Mouse (Mus musculus) layer of hippocampus, postnatal 36 days (tissue): ENCODE results near the gene Pgls. TPM values are rescaled to one million over a fixed set of nuclear protein-coding genes. Genes with fewer than 3 reads are reported as not detected.

Experiments
- DNase-seq, 2 experiments: peaks; one replicate each; pipeline ENCODE4 v3.0.0; 2022
- total RNA-seq, 2 experiments: library from RNA; stranded (reverse); gene quantifications; 2 replicates each; pipeline ENCODE4 v1.2.3; 2021

Pgls gene
- 10 to 100 TPM; 31.0 to 35.8 TPM for total RNA-seq

DNA sequence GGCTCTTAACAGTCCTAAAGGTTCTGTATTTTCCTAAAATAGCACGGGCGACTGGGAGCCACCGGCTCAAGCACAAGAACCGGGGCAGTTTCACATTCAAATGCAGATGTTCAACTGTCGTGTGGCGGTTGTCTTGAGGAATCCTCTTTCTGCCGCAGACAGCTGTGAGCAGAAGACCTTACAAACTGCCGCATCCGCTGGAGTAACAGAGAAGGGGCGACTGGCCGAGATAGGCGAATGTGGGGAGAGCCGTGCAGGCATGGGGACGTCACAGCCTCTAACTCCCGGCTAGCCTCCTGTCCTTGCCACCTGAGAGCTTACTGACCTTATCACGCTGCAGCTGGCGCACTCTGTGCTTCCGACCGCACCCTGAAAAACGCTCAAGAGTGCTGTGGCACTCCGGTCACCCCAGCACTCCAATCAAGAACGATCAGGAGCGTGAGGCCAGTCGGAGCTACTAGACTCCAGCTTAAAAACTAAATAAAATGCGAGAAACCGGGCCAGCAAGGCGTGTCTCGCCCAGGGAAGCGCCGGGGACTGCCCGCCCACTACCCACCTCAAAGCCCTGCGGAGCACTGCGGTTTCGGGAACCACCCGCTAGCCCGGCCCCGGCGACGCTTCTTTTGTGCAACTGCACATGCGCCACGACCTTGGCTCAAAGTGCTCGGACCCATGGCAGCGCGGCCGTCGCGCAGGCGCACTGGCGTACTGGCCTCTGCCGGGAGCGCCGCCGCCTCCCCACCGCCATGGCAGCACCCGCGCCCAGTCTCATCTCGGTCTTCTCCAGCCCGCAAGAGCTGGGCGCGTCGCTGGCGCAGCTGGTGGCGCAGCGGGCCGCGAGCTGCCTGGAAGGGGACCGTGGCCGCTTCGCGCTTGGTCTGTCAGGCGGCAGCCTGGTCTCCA, at the start of gene Pgls:
Gene Pgls, plus strand, starts transcription at position 706 of the 903 bp plus-strand sequence.
- DNase-seq: peak; percentile 96 to 98

DNA sequence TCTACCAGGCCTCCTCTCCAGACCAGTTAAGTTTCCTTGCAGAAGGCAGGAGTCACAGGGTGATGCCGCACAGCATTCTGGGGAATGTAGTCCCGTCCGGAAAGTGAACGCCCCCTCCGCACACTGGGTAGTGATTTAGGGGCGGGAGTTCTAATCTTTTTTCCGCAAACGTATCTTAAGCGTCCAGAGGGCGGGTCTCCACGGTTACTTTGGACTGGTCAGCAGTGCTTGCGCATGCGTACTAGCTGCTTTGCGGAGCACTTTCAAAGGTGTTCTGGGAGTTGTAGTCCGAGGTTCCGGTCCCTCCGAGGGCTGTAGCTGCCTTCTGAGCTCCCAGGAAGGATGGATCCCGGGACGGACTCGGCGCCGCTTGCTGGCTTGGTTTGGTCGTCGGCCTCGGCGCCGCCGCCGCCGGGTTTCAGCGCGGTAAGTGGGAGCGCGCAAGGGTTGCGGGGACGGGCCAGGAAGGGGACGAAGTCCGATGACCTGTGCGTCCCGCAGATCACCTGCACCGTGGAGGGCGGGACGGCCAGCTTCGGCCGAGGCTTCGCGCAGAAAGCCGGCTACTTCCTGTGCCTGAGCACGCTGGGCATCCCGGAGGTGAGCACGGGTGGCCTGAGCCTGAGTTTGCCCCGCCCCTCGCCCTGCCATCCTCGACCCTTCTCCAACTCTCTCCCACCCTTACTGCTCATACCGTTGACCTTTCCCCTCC, 49.2 kb upstream of the Pgls start, which contains the start of gene Mvb12a:
Gene Mvb12a, plus strand, starts transcription at position 291 of the 712 bp plus-strand sequence.
- DNase-seq: peak; percentile 96 to 97

GRCm38 (mm10) chr8:71543755-71544154, 48.2 kb upstream of the Pgls start:
- DNase-seq: no peak

GRCm38 (mm10) chr8:71545053-71545452, 46.9 kb upstream of the Pgls start:
- DNase-seq: no peak

- DNase-seq: no peak
These were observed 44.4 kb upstream of the Pgls start for GRCm38 (mm10) chr8:71547590-71547989.

- no peak for DNase-seq
These were observed 41.2 kb upstream of the Pgls start for GRCm38 (mm10) chr8:71550754-71551153.

GRCm38 (mm10) chr8:71552770-71553169, 39.2 kb upstream of the Pgls start:
- no peak for DNase-seq

- DNase-seq: no peak
These were observed 38.0 kb upstream of the Pgls start for GRCm38 (mm10) chr8:71554001-71554400.

- DNase-seq: no peak
These were observed 37.3 kb upstream of the Pgls start for GRCm38 (mm10) chr8:71554644-71555043.

DNA sequence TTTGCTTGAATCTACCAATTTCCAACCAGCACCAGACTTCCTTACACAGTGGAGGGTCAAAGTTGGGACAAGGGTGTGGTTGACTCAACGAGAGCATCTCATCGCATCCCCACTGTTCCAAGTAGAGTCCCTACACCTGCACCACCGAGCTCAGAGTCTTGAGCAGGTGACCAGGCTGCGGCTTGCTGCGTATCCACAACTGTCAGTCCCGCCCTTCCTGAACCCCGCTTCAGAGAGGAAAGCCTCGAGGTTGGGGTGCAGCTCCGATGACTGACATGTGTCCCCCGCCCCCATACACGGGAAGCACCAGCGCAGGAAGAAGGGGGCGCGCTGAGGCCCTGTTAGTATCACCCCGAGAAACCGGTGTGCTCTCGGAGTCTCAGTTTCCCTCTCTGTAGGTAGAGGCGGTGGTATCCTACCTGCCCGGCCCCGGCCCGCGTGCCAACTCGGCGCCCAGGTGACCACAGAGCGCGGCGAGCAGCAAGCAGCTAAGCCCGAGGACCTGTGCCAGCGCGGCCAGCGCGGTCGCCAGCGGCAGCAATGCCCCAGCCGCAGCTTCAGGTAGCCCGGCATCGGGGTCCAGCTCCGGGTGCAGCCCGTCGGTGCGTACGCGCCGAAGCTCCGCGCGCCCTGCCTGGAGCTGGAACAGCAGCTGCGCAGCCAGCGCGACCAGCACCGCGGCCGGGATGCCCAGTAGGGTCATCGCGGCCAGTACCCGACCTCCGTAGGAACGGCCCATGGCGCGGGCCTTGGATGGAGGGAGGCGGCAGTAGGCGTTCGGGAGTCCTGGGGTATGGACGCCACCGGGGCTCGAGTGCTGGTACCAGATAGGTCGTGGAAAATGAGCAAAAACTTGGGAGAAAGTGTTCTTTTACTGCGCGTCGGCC, 33.7 kb upstream of the Pgls start, which contains the start of gene Tmem221:
Gene Tmem221, minus strand, starts transcription at position 801 of the 887 bp plus-strand sequence.
- no peak for DNase-seq

GRCm38 (mm10) chr8:71558958-71559690, 32.9 kb upstream of the Pgls start:
- DNase-seq: no peak

DNA sequence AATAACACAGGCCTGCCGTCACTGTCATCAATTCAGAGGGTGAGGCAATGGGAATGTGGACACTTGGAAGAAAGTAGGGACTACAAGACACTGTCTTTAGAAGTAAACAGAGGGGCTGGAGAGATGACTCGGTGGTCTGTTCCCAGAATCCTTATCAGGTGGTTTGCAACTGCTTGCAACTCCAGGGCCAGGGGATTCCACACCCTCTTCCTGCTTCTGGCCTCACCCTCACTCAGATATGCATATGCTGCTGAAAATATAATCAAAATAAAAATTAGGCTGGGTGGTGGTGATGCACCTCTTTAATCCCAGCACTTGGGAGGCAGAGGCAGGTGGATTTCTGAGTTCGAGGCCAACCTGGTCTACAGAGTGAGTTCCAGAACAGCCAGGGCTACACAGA, 31.9 kb upstream of the Pgls start:
- DNase-seq: no peak

DNA sequence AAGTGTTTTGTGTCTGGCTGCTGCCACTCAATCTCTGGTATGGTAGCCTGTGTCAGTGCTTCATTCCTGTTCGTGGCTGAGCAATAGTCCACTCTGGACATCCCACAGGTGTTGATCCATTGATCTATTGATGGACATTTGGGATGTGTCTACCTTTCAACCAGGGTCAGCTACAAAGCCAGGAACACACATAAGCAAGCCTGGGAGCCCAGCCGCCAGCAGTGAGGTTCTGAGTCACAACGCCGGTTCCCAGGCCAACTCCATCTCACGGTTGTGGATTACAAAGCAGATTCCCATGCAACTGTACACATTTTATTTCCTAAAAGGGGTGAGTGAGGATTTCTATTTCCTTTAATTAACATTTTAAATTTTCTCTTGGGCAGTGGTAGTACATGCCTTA, 31.2 kb upstream of the Pgls start:
- DNase-seq: no peak

GRCm38 (mm10) chr8:71561401-71561800, 30.6 kb upstream of the Pgls start:
- DNase-seq: peak; percentile 46 to 68

DNA sequence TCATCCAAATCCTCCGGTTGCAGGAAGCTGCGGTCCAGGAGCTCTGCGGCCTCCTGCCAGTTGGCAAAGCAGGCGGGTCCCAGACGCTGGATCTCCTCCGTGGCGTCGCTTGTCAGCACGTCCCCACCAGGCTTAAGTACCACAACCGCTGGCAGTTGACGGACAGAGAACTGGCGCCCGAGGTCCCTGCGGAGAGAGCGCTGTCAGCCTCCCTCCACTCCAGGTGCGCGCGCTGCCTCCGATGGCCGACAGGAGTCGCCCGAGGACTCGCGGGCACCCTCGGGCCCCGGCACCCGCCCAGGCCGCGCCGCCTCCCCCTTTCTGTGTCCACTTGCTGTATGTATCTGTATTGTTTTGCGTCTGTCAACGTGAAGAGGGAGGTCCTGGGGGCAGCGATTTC, 29.2 kb upstream of the Pgls start:
- peak; percentile 56 to 74 for DNase-seq

DNA sequence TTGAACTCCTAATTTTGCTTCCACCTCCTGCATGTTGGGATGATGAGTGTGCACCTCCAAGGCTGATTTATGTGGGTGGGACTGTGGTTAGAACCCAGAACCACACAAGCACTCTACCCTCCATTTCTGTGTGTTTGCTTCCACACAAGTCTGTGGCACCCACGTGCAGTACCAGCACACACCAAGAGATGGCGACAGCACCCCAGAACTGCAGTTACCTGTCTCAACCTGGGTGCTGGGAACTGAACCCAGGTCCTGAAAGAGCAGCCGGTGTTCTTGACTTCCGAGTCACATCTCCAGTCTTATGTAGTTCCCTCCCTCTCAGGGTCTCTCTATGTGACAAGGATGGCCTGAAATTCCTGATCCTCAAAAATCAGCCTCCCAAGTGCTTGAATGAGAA, 28.0 kb upstream of the Pgls start:
- no peak for DNase-seq

GRCm38 (mm10) chr8:71566501-71566900, 25.5 kb upstream of the Pgls start, which contains the start of gene Nxnl1:
TSS of gene Nxnl1 (minus strand) at chr8:71566601.
- DNase-seq: no peak

GRCm38 (mm10) chr8:71567587-71567986, 24.4 kb upstream of the Pgls start:
- DNase-seq: no peak

GRCm38 (mm10) chr8:71568387-71568937, 23.5 kb upstream of the Pgls start, which contains the start of gene Slc27a1:
TSS of gene Slc27a1 (plus strand) at chr8:71568882.
- peak; percentile 67 to 77 for DNase-seq

GRCm38 (mm10) chr8:71568941-71569340, 23.0 kb upstream of the Pgls start:
- no peak for DNase-seq
